Mouse (Mus musculus): ENCODE measurements around the gene Bves. TPM values are rescaled to one million over a fixed set of nuclear protein-coding genes. Genes with fewer than 3 reads are reported as not detected.
A peak's percentile ranks its signal among the peaks of the same experiment; 100 is the strongest.
"Not testable (repeated sequence)": the region's sequence is repeated elsewhere in the genome, so short reads cannot be mapped to it uniquely, and the experiment has no call there.

Gene Bves
- 5.9 and 7.1 TPM in 2 replicates for polyA plus RNA-seq (2014; fragmentation: Nextera tagmentation; extraction: Ambion mirVana)

DNA sequence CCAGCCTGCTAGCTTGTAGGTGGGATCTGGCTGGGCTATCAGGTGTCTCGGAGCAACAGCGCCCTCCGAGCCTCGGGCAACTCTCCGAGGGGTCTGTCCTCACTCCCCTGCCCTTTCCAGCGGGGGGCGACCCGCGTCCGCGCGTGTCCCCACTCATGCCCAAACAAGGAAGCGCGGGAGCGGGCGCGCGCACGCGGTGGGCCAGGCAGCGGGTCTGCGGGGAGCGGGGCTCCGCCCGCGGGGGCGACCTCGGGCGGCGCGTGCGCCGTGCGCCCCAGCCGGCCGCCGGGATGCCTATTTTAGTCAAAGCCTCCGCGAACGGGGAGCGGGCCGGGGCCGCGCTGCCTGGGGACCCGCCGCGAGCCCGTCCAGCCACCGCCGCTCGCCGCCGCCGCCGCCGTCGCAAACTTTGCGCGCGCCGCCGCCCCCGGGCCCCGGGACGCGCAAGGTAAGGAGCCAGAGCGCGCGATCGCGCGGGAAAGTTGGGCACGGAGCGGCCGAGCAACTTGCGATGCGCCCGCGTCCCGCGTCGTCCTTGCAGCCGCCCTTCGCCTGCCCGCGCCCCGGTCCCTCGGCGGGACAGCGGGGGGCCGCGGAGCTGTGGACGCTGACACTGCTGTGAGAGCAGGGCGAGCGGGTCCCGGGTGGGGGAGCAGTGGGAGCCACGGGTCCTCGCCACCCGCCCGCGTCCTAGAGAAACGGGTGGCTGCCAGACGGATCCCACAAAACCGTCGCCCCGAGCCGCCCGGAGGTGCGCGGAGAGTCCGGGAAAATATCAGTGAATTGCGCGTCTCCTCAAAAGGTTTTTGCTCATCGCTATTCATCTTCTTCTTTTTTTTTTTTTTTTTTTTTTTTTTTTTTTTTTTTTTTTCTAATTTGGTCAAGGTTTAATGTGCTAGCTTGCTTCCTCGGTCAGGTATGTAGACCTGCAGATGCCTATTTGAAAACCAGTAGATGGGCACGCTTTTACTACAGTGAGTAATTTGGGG lies at the start of gene Bves:
TSS of gene Bves (plus strand) at position 339 of the 989 bp plus-strand sequence.
- no peaks in the 10 kb centered on the region for H3K36me3 ChIP-seq (ENCODE audit: control insufficient read depth, insufficient read depth, low read length)
- H3K9me3 ChIP-seq (ENCODE audit: control insufficient read depth, low read length), result no peaks in the 10 kb centered on the region
- no peaks in the 10 kb centered on the region for H3K4me1 ChIP-seq (replicated peaks; ENCODE audit: control insufficient read depth, insufficient read depth, low read length)
- peak; percentile 84 for ATAC-seq (replicated peaks; ENCODE audit: low FRiP score, low TSS enrichment, low read depth)
- H3K27me3 ChIP-seq (replicated peaks; ENCODE audit: control insufficient read depth, insufficient read depth, low read length), result peaks cover 30% of the 10 kb centered on the region
- peak within 1 kb of the TSS; percentile 53 for H3K9ac ChIP-seq (ENCODE audit: low read length)
- peak within 1 kb of the TSS; percentile 54 for H3K4me3 ChIP-seq (ENCODE audit: low read depth, low read length)
- peak; percentile 77 for DNase-seq (ENCODE audit: low spot score)
- WGBS, result under 1% methylated on average over 88 of the region's 116 CpGs
- no peak within 1 kb of the TSS for H3K27ac ChIP-seq (ENCODE audit: low read depth)
- peak within 1 kb of the TSS; percentile 87 for H3K4me2 ChIP-seq (ENCODE audit: low read length)

DNA sequence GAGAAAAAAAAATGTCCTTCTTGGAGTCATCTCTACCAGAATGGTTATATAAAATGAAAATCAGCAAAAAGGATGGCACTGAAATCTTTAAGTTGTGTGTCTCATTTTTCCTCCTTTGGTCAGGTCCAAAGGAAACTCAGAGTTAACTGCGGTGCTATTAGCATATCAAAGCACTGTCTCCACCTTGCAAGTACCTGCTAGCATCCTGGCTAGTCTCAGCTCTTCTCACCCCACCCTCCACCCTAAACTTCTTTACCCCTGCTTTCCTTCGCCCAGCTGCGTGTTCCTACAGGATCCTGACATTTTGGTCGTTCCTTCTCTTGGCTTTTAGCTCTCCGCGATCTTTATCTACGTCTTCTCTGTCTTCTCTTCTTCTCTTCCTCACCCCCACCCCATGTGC lies 47.2 kb upstream of the Bves start:
- Histone ChIP-seq H3K4me1 (replicated peaks; ENCODE audit: control insufficient read depth, insufficient read depth, low read length) (0 out of 2 replicates have a peak, but pooled peaks cover 3% of the 10 kb centered on the region), H3K9ac (ENCODE audit: low read length) (no peak overlapping the region), H3K9me3 (ENCODE audit: control insufficient read depth, low read length) (no peaks in the 10 kb centered on the region), H3K27ac (ENCODE audit: low read depth) (no peak overlapping the region), H3K4me3 (ENCODE audit: low read depth, low read length) (no peak overlapping the region), H3K4me2 (ENCODE audit: low read length) (no peak overlapping the region), H3K27me3 (replicated peaks; ENCODE audit: control insufficient read depth, insufficient read depth, low read length) (peaks cover 29% of the 10 kb centered on the region), H3K36me3 (ENCODE audit: control insufficient read depth, insufficient read depth, low read length) (no peaks in the 10 kb centered on the region)
- ATAC-seq (replicated peaks; ENCODE audit: low FRiP score, low TSS enrichment, low read depth), result no peak
- no peak for DNase-seq (ENCODE audit: low spot score)
- 32% methylated on average over 7 of the region's 7 CpGs for WGBS

DNA sequence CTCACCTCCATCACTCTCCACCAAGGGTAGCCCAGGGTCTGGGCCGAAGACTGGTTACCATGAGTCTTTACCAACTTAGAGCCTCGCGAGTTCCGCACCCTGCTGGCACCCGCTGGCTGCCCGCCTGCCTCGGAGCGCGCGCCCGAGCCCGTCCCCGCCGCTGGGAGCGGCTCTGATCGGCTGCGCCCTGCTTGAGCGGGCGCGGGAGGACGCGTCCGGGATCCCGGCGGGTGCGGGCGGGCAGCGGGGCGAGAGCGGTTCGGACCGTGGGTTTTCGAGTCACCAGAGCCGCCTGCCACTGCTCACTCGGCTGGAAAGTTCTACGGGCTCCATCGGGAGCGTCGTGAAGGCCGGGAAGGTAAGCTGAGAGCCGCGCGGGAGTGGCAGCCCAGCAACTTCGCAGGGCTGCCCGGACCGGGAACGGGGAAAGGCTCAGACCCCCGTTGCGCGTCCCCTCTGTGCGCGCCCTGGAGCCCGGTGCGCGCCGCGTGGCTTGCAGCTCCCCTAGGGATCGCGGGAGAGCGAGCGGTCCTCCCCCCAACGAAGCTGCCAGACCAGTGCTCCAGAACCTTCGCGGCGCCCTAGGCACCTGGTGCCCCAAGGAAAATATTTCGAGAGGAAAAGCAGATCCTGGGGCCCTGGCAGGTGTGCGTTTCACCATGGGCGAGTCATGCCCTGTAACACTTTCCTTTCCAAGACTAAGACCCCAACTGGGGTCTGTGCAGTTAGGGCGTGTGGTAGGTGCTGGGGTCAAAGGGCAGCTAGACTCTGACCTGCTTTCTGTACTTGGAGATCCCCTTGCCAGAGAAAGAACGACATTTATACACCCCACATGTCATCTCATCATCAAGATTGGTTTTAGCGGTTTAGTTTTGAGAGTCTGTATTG lies 46.1 kb upstream of the Bves start:
- peak overlapping the region; percentile 42 for H3K4me3 ChIP-seq (ENCODE audit: low read depth, low read length)
- peak; percentile 67 for ATAC-seq (replicated peaks; ENCODE audit: low FRiP score, low TSS enrichment, low read depth)
- 0 out of 2 replicates have a peak, but pooled peaks cover 3% of the 10 kb centered on the region for H3K4me1 ChIP-seq (replicated peaks; ENCODE audit: control insufficient read depth, insufficient read depth, low read length)
- under 1% methylated on average over 69 of the region's 71 CpGs for WGBS
- H3K9me3 ChIP-seq (ENCODE audit: control insufficient read depth, low read length), result no peaks in the 10 kb centered on the region
- peak overlapping the region; percentile 80 for H3K4me2 ChIP-seq (ENCODE audit: low read length)
- DNase-seq (ENCODE audit: low spot score), result peak; percentile 73
- H3K36me3 ChIP-seq (ENCODE audit: control insufficient read depth, insufficient read depth, low read length), result no peaks in the 10 kb centered on the region
- peaks cover 29% of the 10 kb centered on the region for H3K27me3 ChIP-seq (replicated peaks; ENCODE audit: control insufficient read depth, insufficient read depth, low read length)
- peak overlapping the region; percentile 10 for H3K9ac ChIP-seq (ENCODE audit: low read length)
- no peak overlapping the region for H3K27ac ChIP-seq (ENCODE audit: low read depth)

DNA sequence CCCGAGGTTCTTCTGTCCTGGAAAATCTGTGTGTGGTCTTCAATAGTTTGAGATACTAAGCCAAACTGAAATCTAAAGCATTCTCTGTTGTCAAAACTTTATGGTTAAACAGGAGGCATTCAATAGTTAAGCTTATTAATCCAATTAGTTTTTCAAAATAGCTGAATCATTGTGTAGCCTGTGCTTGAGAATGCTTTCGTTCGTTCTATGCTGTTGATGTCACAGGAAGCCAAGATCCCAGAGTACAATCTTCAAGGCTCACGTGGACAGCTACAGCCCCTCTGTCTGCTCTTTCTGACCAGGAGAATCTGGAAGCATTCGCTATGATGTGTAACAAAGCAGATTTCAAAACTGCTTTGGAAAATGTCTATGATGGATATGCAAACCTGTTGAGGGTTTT lies 45.0 kb upstream of the Bves start:
- Histone ChIP-seq H3K9me3 (ENCODE audit: control insufficient read depth, low read length) (no peaks in the 10 kb centered on the region), H3K4me3 (ENCODE audit: low read depth, low read length) (no peak overlapping the region), H3K9ac (ENCODE audit: low read length) (no peak overlapping the region), H3K27me3 (replicated peaks; ENCODE audit: control insufficient read depth, insufficient read depth, low read length) (peaks cover 29% of the 10 kb centered on the region), H3K4me2 (ENCODE audit: low read length) (no peak overlapping the region), H3K4me1 (replicated peaks; ENCODE audit: control insufficient read depth, insufficient read depth, low read length) (0 out of 2 replicates have a peak, but pooled peaks cover 3% of the 10 kb centered on the region), H3K27ac (ENCODE audit: low read depth) (no peak overlapping the region), H3K36me3 (ENCODE audit: control insufficient read depth, insufficient read depth, low read length) (no peaks in the 10 kb centered on the region)
- 69% methylated on average over 5 of the region's 5 CpGs for WGBS
- DNase-seq (ENCODE audit: low spot score) (no peak), ATAC-seq (replicated peaks; ENCODE audit: low FRiP score, low TSS enrichment, low read depth) (no peak)

DNA sequence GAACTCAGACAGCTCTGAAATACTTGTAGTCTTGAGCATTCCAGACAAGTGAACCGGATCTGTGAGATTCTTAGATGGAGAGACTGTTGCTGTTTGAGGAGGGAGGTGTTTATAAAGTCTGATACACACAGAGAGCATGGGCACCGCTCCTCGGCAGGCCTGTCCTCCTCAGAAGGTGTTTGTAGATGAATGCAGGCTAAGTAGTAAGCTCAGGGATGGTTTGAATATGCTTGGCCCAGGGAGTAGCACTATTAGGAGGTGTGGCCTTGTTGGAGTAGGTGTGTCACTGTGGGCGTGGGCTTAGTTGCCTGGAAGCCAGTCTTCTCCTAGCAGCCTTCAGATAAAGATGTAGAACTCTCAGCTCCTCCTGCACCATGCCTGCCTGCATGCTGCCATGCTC lies 43.4 kb upstream of the Bves start:
- not testable (repeated sequence) for H3K4me3 ChIP-seq (ENCODE audit: low read depth, low read length)

DNA sequence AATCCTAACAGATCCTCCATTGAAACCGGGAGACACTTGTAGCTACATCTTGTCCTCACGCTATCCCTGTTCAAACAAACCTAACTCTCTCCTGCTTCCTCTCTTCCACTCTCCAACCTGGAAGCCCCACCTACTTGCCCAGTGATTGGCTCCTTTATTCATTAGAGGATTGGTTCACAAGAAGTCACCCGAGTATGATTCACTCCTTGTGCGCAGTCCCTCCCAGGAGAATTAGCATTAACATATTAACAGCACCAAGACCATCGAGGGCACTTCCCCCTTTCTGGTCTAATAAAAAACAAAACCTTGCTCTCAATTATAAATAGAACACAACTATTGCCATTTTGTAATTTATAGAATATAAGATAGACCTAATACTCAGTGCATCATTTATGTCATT lies 40.5 kb upstream of the Bves start:
- ATAC-seq (replicated peaks; ENCODE audit: low FRiP score, low TSS enrichment, low read depth), result no peak
- WGBS, result 78% methylated on average over 5 of the region's 5 CpGs
- H3K4me3 ChIP-seq (ENCODE audit: low read depth, low read length), result no peak overlapping the region
- H3K4me1 ChIP-seq (replicated peaks; ENCODE audit: control insufficient read depth, insufficient read depth, low read length), result no peaks in the 10 kb centered on the region
- H3K27ac ChIP-seq (ENCODE audit: low read depth), result no peak overlapping the region
- no peak overlapping the region for H3K9ac ChIP-seq (ENCODE audit: low read length)
- no peaks in the 10 kb centered on the region for H3K36me3 ChIP-seq (ENCODE audit: control insufficient read depth, insufficient read depth, low read length)
- no peak overlapping the region for H3K4me2 ChIP-seq (ENCODE audit: low read length)
- H3K9me3 ChIP-seq (ENCODE audit: control insufficient read depth, low read length), result no peaks in the 10 kb centered on the region
- H3K27me3 ChIP-seq (replicated peaks; ENCODE audit: control insufficient read depth, insufficient read depth, low read length), result peaks cover 11% of the 10 kb centered on the region
- DNase-seq (ENCODE audit: low spot score), result no peak

More for the DNA sequence above, 43.4 kb upstream of the Bves start:
- H3K9me3 ChIP-seq (ENCODE audit: control insufficient read depth, low read length); H3K27ac ChIP-seq (ENCODE audit: low read depth); H3K36me3 ChIP-seq (ENCODE audit: control insufficient read depth, insufficient read depth, low read length); ATAC-seq (replicated peaks; ENCODE audit: low FRiP score, low TSS enrichment, low read depth); H3K4me2 ChIP-seq (ENCODE audit: low read length); H3K4me1 ChIP-seq (replicated peaks; ENCODE audit: control insufficient read depth, insufficient read depth, low read length); DNase-seq (ENCODE audit: low spot score); H3K9ac ChIP-seq (ENCODE audit: low read length): not testable (repeated sequence)
- peaks cover 29% of the 10 kb centered on the region for H3K27me3 ChIP-seq (replicated peaks; ENCODE audit: control insufficient read depth, insufficient read depth, low read length)
- WGBS, result 42% methylated on average over 4 of the region's 4 CpGs

DNA sequence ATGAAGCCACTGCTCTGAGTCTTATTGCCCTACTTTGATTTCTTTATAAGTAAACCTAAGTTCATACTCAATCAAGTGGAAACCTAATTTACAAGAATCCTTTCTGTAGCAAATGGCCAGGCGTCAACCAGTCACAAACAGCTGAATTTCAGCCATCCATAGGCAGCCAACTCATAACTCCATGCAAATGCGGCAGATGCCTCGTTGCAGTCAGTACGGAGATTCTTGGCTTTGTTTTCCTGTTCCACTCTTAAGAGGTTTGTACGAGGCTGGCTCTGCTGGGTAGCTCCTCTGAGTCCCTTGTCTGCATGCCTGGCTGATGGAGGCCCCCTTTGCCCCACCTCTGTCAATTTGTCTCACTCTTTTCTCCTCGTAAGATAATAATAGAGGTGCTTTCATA lies 37.1 kb upstream of the Bves start:
- H3K27me3 ChIP-seq (replicated peaks; ENCODE audit: control insufficient read depth, insufficient read depth, low read length), result no peaks in the 10 kb centered on the region
- DNase-seq (ENCODE audit: low spot score), result no peak
- no peaks in the 10 kb centered on the region for H3K36me3 ChIP-seq (ENCODE audit: control insufficient read depth, insufficient read depth, low read length)
- H3K4me1 ChIP-seq (replicated peaks; ENCODE audit: control insufficient read depth, insufficient read depth, low read length), result no peaks in the 10 kb centered on the region
- no peak overlapping the region for H3K4me3 ChIP-seq (ENCODE audit: low read depth, low read length)
- H3K4me2 ChIP-seq (ENCODE audit: low read length), result no peak overlapping the region
- no peak overlapping the region for H3K9ac ChIP-seq (ENCODE audit: low read length)
- H3K9me3 ChIP-seq (ENCODE audit: control insufficient read depth, low read length), result no peaks in the 10 kb centered on the region
- no peak overlapping the region for H3K27ac ChIP-seq (ENCODE audit: low read depth)
- ATAC-seq (replicated peaks; ENCODE audit: low FRiP score, low TSS enrichment, low read depth), result no peak
- 75% methylated on average over 6 of the region's 6 CpGs for WGBS

DNA sequence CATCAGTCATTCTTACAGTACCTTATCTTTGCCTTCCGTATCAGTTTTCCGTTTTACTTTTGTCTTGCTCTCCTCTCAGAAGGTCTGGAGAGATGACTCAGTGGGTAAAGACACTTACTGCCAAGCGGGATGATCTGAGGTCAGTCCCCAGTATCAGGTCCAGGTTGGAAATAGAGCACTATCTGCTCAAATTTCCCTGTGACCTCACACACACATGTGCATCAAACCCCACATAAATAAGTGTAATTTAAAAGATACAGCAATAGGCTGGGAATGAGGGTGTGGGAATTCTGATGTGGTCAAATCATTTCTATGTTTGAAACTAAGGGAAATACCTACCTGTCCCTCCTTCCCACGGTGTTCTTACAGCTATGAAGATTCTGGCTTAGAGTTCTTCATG lies 36.1 kb upstream of the Bves start:
- H3K4me1 ChIP-seq (replicated peaks; ENCODE audit: control insufficient read depth, insufficient read depth, low read length), result no peaks in the 10 kb centered on the region
- WGBS, result 89% methylated on average over 4 of the region's 4 CpGs
- no peak overlapping the region for H3K27ac ChIP-seq (ENCODE audit: low read depth)
- no peak overlapping the region for H3K9ac ChIP-seq (ENCODE audit: low read length)
- no peaks in the 10 kb centered on the region for H3K9me3 ChIP-seq (ENCODE audit: control insufficient read depth, low read length)
- DNase-seq (ENCODE audit: low spot score) (no peak), ATAC-seq (replicated peaks; ENCODE audit: low FRiP score, low TSS enrichment, low read depth) (no peak)
- H3K4me3 ChIP-seq (ENCODE audit: low read depth, low read length), result no peak overlapping the region
- H3K27me3 ChIP-seq (replicated peaks; ENCODE audit: control insufficient read depth, insufficient read depth, low read length), result no peaks in the 10 kb centered on the region
- no peak overlapping the region for H3K4me2 ChIP-seq (ENCODE audit: low read length)
- no peaks in the 10 kb centered on the region for H3K36me3 ChIP-seq (ENCODE audit: control insufficient read depth, insufficient read depth, low read length)

Measured in intestine, embryonic 14.5 days (tissue).